Mouse (Mus musculus): Measurements from ENCODE around the gene Sacm1l. TPM values are rescaled to one million over a fixed set of nuclear protein-coding genes. Genes with fewer than 3 reads are reported as not detected.

The Sacm1l gene
- polyA plus RNA-seq, 1 experiment from 2014 or later, result 44.4 TPM

DNA sequence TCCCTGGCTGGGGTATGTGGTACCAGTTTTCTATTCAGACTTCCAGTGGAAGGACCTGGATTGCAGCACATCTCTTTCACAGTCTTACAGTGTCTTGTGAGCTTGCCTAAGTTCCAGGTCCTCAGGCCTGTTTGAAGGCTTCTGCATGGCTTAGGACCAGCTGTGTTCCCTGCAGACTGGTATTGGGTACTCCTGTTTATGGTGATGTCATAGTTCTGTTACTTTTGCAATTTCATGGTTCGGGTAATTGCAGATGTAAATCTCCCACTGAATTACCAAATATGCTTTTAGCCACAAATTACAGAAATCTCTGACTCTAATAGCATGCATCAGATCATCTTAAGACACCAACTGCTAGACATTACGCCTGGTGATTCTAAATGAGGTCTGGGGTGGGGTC is 14.5 kb upstream of the Sacm1l start:
- Histone ChIP-seq H3K27me3 (replicated peaks; ENCODE audit: low read depth, poor library complexity, severe bottlenecking) (no peaks in the 10 kb centered on the region), H3K4me3 (no peak overlapping the region), H3K4me1 (no peaks in the 10 kb centered on the region), H3K36me3 (replicated peaks) (peaks cover 91% of the 10 kb centered on the region), H3K9me3 (no peaks in the 10 kb centered on the region), H3K27ac (replicated peaks) (no peak overlapping the region)
- no peak for DNase-seq (ENCODE audit: low spot score)
- 88% methylated on average over 2 of the region's 2 CpGs for WGBS

DNA sequence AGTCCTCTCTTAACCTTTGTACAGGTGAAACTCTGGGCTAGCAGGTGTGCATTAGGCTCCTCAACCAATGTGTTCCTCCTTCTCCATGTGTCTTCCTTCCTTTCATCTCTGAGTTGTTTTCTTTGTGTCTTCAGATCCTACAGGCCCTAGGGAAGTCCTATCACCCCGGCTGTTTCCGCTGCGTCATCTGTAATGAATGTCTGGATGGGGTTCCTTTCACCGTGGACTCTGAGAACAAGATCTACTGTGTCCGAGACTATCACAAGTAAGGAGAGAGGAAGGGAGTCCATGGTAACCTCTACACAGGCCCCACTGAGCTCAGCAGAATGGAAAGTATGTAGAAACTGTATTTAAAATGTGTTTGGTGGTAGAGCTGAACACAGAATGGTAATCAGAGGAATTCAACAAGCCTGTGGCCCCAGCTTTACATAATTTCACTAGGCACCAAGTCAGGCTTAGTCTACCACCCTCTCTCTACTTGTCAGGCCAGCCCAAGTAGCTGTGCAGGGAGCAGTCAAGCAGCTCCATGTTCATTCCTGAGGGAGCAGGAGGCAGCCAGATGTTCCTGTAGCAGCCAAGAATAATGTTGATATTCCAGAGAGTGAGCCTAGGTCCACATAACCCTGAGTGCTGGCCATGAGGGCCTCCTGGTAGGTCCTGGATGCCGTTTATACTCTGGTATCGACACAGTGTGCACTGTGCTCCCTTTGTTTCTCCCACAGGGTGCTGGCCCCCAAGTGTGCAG is 12.7 kb upstream of the Sacm1l start:
- Histone ChIP-seq H3K4me3 (no peak overlapping the region), H3K27me3 (replicated peaks; ENCODE audit: low read depth, poor library complexity, severe bottlenecking) (no peaks in the 10 kb centered on the region), H3K27ac (replicated peaks) (no peak overlapping the region), H3K4me1 (peaks cover 4% of the 10 kb centered on the region; the same call in 1 of the 2 replicates), H3K9me3 (no peaks in the 10 kb centered on the region), H3K36me3 (replicated peaks) (peaks cover 89% of the 10 kb centered on the region)
- WGBS, result 95% methylated on average over 7 of the region's 7 CpGs
- DNase-seq (ENCODE audit: low spot score), result no peak

DNA sequence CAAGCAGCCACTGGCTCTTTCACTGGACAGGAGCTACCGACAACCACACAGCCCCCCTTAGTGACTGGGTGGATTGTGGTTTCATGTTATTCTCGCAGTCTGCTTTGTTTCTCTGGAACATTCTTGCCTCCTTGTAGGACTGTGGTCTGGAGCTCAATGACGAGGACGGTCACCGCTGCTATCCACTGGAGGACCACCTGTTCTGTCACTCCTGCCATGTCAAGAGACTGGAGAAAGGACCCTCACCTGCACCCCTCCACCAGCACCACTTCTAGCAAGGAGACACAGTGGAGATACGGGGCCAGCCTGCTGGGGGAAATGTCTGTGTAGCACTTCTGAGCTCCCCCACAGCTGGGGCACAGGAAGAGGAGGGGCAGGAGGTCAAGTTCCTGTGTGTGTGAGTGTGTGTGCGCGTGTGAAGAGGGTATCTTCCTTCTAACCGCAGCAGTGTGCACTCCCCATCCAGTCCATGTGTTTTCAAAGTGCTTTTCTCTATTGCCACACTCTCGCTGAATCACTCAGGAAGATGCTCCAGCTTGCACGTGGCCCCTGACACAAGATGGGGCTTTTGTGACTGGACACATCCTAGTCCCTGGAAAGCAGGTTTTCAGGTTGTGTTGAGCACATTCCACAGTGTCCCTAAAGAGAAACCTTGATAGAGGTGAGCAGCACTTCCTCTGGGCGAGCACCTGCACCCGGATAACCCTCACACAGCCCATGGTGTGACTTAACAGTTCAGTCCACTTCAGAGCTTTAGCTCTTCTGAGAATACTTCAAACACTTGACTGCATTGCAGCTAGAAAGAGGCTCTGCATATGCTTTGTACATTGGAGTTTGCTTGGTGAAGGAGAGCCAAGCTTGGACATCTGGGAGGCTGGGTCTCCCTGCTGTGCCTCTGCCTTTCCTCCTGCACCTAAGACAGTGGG is 10.3 kb upstream of the Sacm1l start:
- Histone ChIP-seq H3K27me3 (replicated peaks; ENCODE audit: low read depth, poor library complexity, severe bottlenecking) (no peaks in the 10 kb centered on the region), H3K36me3 (replicated peaks) (peaks cover 71% of the 10 kb centered on the region), H3K27ac (replicated peaks) (no peak overlapping the region), H3K4me3 (no peak overlapping the region), H3K9me3 (no peaks in the 10 kb centered on the region), H3K4me1 (peaks cover 4% of the 10 kb centered on the region; the same call in 1 of the 2 replicates)
- WGBS, result 89% methylated on average over 13 of the region's 13 CpGs
- DNase-seq (ENCODE audit: low spot score), result no peak

DNA sequence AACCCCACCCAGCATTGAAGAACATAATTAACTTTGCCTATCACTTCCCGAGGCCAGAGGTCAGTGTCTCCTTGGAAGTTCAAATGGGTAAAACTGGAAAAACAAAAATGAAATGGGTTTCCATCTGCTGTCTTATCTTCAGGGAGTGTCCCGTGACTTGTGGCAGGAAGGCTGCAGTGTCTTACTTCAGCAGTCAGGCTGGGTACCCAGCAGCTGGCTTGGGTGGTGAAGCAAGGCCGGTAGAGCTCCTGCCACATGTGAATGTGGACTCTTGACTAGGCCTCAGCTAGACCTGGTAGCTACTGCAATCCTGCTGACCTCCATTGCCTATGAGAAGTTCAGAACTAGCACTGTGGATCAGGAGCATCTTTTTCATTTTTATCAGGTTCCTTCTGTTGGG is 8.8 kb upstream of the Sacm1l start:
- H3K27ac ChIP-seq (replicated peaks), result no peak overlapping the region
- H3K9me3 ChIP-seq, result no peaks in the 10 kb centered on the region
- peaks cover 63% of the 10 kb centered on the region for H3K36me3 ChIP-seq (replicated peaks)
- no peaks in the 10 kb centered on the region for H3K27me3 ChIP-seq (replicated peaks; ENCODE audit: low read depth, poor library complexity, severe bottlenecking)
- 80% methylated on average over 3 of the region's 3 CpGs for WGBS
- H3K4me1 ChIP-seq, result peaks cover 4% of the 10 kb centered on the region; the same call in 1 of the 2 replicates
- H3K4me3 ChIP-seq, result no peak overlapping the region
- no peak for DNase-seq (ENCODE audit: low spot score)

DNA sequence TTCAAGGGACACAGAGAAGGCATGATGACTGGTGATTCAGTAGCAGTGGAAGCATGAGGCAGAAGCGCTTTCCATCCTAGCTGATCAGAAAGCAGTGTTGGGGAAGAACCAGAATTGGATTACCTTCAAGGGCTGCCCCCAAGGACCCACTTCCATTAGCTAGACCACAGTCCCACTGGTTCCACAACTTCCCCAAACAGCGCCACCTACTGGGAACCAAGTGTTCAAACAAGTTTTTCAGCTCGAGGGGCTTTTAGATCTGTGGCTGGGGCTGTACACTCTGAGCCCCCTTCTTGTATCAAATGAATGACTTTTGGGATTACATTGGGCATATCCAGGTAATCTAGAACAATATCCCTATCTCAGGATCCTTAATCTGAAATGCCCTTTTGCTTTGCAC is 5.9 kb upstream of the Sacm1l start:
- no peak overlapping the region for H3K4me3 ChIP-seq
- H3K9me3 ChIP-seq, result no peaks in the 10 kb centered on the region
- H3K27me3 ChIP-seq (replicated peaks; ENCODE audit: low read depth, poor library complexity, severe bottlenecking), result no peaks in the 10 kb centered on the region
- WGBS, result 24% methylated on average over 3 of the region's 3 CpGs
- peak; percentile 48 for DNase-seq (ENCODE audit: low spot score)
- peaks cover 33% of the 10 kb centered on the region for H3K36me3 ChIP-seq (replicated peaks)
- peaks cover 12% of the 10 kb centered on the region for H3K4me1 ChIP-seq
- H3K27ac ChIP-seq (replicated peaks), result no peak overlapping the region

DNA sequence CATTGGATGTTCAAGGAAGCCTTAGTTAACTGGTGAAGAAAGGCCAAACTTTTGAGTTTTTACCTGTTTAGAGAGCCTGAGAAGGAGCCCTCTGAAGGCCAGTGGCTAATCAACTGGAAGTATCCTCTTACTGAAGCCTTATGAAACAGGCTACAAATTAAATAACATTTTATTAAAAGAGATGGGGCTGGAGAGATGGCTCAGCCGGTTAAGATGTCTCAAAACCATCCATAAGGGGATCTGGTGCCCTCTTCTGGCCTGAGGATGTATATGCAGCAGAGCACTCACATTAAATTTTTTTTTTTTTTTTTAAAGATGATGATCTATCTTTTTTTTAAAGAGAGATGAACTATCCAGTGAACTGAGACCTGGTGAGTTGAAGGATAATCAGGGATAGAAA is 4.5 kb upstream of the Sacm1l start:
- 3% methylated on average over 1 of the region's 1 CpGs for WGBS
- peak; percentile 50 for DNase-seq (ENCODE audit: low spot score)

DNA sequence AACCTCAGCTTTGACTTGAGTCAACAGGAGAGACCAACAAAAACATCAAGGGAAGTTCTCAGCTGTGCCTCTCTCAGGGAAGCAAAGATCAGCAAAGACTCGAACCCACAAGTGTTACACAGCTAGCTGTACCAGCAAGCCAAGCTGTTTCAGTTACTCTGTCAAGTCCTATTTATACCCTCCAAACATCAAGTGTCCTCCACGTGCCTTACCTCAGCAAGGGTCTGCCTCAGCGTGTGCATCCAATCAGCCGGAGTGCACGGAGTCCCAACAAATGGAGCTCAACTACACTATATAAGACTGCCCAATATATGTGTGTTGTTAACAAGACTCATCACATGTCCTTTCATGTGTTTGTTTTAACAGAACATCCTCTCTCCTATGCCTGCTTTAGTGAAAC is 3.1 kb upstream of the Sacm1l start:
- peaks cover 22% of the 10 kb centered on the region for H3K4me1 ChIP-seq
- H3K36me3 ChIP-seq (replicated peaks), result peaks cover 7% of the 10 kb centered on the region
- no peak overlapping the region for H3K4me3 ChIP-seq
- H3K27me3 ChIP-seq (replicated peaks; ENCODE audit: low read depth, poor library complexity, severe bottlenecking), result no peaks in the 10 kb centered on the region
- no peak for DNase-seq (ENCODE audit: low spot score)
- WGBS, result 72% methylated on average over 5 of the region's 5 CpGs
- H3K9me3 ChIP-seq, result no peaks in the 10 kb centered on the region
- H3K27ac ChIP-seq (replicated peaks), result no peak overlapping the region

More for the DNA sequence above, 4.5 kb upstream of the Sacm1l start:
- Histone ChIP-seq H3K4me1 (peaks cover 14% of the 10 kb centered on the region), H3K9me3 (no peaks in the 10 kb centered on the region), H3K4me3 (no peak overlapping the region), H3K27me3 (replicated peaks; ENCODE audit: low read depth, poor library complexity, severe bottlenecking) (no peaks in the 10 kb centered on the region), H3K27ac (replicated peaks) (no peak overlapping the region), H3K36me3 (replicated peaks) (peaks cover 19% of the 10 kb centered on the region)

DNA sequence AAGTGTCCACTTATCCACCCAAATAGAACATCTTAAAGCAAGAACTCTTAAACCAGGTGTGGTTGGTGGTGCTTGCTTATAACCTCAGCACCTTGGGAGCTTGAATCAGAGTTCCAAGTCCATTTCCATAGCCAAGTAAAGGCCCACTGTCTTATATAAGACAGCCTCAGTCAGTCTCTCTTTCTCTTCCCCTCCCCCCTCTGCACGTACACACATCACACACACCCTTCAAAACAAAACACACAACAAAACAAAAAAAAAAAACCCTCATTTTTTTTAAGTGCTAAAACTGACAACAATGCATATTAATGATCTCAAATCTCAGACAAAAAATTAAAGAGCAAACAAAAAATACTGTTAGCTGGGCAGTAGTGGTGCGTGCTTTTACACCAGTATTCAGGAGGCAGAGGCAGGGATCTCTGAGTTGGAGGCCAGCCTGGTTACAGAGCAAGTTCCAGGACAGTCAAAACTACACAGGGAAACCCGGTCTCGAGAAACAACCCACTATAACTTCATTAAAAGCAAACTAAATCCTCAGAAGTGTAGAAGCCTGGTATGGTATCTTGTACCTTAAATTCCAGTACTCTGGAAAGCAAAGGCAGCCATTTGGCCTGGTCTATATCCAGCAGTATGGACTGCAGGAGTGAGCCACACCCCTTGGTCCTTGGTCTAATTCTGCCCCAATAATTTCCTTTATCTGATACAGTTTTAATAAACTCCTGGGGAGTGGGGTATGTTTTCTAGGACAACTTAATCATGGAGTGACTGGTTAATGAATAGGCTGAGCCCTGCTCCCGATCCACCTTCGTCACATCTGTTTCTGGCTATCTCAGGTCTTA is 1.3 kb upstream of the Sacm1l start:
- H3K9me3 ChIP-seq, result no peaks in the 10 kb centered on the region
- H3K4me1 ChIP-seq, result peaks cover 28% of the 10 kb centered on the region
- H3K4me3 ChIP-seq, result peak overlapping the region; percentile 94
- 29% methylated on average over 6 of the region's 6 CpGs for WGBS
- peak; percentile 20 for DNase-seq (ENCODE audit: low spot score)
- H3K36me3 ChIP-seq (replicated peaks), result no peaks in the 10 kb centered on the region
- no peaks in the 10 kb centered on the region for H3K27me3 ChIP-seq (replicated peaks; ENCODE audit: low read depth, poor library complexity, severe bottlenecking)
- H3K27ac ChIP-seq (replicated peaks), result peak overlapping the region; percentile 83

DNA sequence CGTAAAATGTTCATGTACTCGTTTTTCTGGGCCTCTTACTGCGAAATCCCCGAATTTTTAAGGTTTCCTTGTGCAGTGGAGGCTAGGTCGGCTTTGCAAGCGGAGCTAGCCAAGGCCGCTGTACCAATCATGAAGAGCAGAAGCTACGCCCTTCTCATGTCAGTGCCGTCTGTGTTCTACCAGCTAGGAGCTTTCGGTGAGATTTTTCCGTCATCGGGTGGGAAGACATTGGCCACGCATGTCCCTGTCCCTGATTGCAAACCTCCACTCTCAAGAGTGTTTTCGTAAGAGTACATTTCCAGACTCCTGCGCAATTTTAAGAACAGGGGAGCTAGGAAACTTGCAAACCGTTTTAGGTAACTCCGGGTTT is 648 bp upstream of the Sacm1l start:
- 1% methylated on average over 17 of the region's 17 CpGs for WGBS
- peak; percentile 54 for DNase-seq (ENCODE audit: low spot score)

DNA sequence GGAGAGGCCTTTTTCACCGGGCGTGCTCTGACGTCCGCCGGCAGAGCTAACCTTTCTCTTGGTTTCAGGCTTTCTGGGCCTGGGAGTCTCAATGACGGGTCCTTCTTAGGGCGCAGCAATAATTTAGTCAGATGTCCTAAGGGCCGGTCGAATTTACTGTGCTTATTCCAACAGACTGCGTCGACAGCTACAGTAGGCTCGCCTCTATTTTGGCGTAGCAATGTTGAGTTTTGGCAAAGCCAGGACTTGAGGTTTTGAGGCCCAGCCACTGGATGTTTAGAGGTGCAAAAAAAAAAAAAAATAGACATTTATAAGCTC is 558 bp downstream of the Sacm1l start:
- H3K4me3 ChIP-seq, result peak overlapping the region; percentile 94
- peak overlapping the region; percentile 91 for H3K27ac ChIP-seq (replicated peaks)
- H3K27me3 ChIP-seq (replicated peaks; ENCODE audit: low read depth, poor library complexity, severe bottlenecking), result no peaks in the 10 kb centered on the region
- no peaks in the 10 kb centered on the region for H3K9me3 ChIP-seq
- under 1% methylated on average over 13 of the region's 13 CpGs for WGBS
- peaks cover 28% of the 10 kb centered on the region for H3K4me1 ChIP-seq
- peaks cover 6% of the 10 kb centered on the region; the same call in 1 of the 2 replicates for H3K36me3 ChIP-seq (replicated peaks)
- no peak for DNase-seq (ENCODE audit: low spot score)

More for the DNA sequence above, 648 bp upstream of the Sacm1l start:
- Histone ChIP-seq H3K4me3 (peak overlapping the region; percentile 94), H3K27me3 (replicated peaks; ENCODE audit: low read depth, poor library complexity, severe bottlenecking) (no peaks in the 10 kb centered on the region), H3K9me3 (no peaks in the 10 kb centered on the region), H3K36me3 (replicated peaks) (no peaks in the 10 kb centered on the region), H3K27ac (replicated peaks) (peak overlapping the region; percentile 83), H3K4me1 (peaks cover 28% of the 10 kb centered on the region)

DNA sequence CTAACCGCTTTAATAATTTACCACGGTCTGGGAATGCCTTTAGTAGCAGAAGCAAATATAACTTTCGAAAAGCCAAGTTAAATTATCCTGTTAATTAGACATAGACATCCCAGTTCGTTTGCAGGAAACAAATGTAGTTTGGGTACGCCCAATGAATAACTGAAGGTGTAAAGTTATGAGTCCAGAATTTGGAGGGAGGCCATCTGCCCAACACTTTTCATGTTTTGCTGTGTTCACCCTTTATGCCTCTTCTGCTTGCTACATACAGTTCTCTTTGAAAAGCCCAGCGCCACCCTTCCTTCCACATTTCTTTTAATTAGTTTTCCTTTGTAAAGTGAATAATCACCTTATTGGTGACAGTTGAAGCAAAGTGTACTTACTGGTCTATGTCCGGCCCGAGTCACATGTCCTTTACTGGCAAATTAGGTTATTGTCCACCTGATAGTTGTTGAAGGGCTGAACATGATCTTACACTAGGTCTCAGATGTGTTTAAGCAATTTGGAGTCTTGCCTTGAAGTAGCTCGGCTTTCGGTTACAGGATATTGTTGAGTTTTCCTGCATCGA is 1.1 kb downstream of the Sacm1l start:
- 46% methylated on average over 11 of the region's 11 CpGs for WGBS
- Histone ChIP-seq H3K4me3 (peak overlapping the region; percentile 94), H3K4me1 (peaks cover 28% of the 10 kb centered on the region), H3K9me3 (no peaks in the 10 kb centered on the region), H3K36me3 (replicated peaks) (peaks cover 6% of the 10 kb centered on the region; the same call in 1 of the 2 replicates), H3K27ac (replicated peaks) (peak overlapping the region; percentile 91), H3K27me3 (replicated peaks; ENCODE audit: low read depth, poor library complexity, severe bottlenecking) (no peaks in the 10 kb centered on the region)
- no peak for DNase-seq (ENCODE audit: low spot score)

DNA sequence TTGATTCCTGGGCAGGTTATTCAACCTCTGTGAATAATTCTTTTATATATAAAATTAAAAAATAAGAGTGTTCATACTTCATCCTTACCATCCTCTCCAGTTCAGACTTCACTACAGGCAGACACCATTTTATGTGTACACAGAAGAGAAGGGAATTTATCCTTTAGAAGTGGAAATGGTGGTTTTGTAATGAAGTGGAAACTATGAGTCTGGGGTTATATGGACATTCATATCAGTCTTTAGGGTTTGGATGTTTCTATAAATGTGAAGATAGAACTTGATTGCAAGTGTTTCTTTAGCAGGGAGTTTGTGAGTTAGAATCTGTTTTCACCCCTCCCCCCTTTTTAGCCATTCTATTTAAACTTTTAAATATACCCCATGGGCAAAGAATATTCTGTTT is 1.7 kb downstream of the Sacm1l start:
- Histone ChIP-seq H3K4me3 (peak overlapping the region; percentile 94; the same call in 1 of the 2 replicates), H3K27me3 (replicated peaks; ENCODE audit: low read depth, poor library complexity, severe bottlenecking) (no peaks in the 10 kb centered on the region), H3K4me1 (peaks cover 28% of the 10 kb centered on the region), H3K9me3 (no peaks in the 10 kb centered on the region), H3K36me3 (replicated peaks) (peaks cover 9% of the 10 kb centered on the region; the same call in 1 of the 2 replicates), H3K27ac (replicated peaks) (no peak overlapping the region)
- no peak for DNase-seq (ENCODE audit: low spot score)
